Mouse (Mus musculus) embryo, embryonic 10.5 days (tissue): Measurements from ENCODE around the gene Prcd.
"Not testable (repeated sequence)": the region's sequence is repeated elsewhere in the genome, so short reads cannot be mapped to it uniquely, and the experiment has no call there.

Source experiments
- DNase-seq: peaks from one replicate; pipeline ENCODE4 v3.0.0-alpha.2; 2015; ENCODE audit warnings: low spot score

Gene Prcd

DNA sequence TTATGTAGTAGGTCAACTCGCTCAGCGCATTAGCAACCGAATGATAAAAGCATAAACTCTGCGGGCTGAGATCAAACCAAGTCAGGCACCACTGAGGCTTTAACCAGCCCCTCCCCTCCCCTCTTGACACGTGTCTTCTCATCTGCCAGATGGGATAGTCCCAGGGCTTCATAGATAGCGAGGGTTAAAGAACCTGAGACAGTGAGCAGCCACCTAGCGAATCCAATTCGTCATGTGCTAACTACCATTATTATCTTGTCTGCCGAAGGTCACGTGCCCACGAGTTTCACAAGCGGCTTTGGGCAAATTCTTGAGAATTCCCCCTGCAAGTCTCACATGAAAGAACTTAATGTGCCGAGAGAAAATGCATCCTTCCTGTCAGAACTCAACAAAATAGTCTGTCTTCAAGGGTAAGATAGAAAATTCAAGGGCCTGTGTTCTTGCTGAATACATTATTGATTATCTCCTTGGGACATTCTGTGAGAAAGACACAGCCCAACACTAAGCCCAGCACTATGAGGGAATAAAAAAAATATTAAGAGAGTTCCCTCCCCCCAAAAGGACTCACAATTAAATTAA lies 16.5 kb downstream of the Prcd start:
- peak; percentile 44 for DNase-seq

DNA sequence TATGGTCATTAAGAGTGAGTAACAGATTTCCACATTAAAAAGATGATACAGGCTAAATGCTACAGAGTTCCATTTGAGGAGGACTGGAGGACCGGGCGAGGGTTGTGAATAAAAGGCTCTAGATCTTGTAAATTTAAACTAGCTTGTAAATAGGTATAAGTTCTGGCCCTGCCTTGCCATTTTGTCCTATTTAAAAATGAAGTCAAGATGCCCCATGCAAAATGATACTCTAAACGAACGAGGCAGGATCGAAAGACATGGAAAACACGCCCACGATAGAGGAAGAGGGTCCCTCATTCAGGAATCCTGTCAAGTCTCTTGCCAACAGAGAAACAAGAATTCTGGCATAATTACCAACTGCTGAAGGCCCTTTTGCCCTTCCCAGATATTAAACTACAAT lies 17.1 kb downstream of the Prcd start:
- no peak for DNase-seq

DNA sequence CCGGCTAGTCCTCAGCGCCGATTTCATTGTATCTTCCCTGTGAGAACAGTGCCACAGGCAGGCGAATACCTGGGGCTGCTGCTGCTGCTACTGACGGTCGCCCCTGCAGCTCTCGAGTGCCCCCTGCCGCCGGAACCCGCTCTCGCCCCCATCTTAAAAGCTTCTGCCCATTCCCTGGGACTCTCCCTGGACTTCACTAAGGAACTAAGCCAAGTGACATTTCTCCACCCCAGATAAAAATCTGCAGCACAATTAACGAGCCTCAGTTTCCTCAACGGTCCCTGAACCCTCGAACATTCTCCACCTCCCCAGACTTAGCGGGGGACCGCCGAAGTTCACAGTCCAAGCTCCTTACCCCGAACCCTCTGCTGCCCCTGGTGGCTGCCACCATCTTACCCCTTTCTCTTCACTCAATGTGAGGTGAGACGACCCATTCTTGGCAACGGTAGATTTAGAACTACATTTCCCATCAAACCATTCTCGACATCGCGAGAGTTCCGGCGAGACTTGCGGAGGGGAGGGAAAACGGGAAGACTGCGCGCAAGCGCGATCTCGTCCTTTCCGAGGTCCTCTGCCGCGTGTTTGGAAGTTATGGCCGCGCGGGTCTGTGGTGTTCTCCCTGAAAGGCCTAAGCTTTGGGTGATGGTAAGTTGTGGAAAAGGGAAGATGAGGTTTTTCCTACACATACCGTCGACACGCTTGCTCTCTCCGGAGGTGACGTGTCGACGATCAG lies 17.9 kb downstream of the Prcd start:
- DNase-seq, result peak; percentile 99

DNA sequence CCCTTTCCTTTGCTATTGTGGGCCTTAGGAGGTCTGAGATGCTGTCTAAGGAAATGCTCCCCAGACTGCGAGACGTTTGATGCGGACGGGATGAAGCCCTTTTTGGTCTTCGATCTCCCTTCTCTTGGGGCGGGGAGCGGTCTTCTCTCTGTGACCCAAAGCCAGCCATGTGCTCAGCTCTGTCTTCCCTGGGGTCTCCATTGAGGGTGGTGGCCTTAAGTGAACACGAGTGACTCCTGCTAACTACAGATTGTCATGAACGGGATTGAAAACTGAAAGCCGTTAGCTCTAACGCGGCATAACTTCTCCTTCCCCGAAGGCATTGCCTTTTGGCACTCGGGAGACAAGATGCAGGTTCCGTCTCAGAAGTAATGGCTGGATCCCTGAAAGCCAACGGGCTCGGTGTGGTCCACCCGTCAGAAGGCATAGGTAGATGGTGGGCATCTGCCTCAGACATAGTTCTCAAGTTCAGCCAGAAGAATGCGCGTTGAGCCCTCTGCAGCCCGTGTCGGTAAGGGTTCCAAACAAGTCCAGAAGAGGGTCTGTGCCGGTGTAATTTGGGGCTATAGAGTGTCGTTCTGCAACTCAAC lies 18.6 kb downstream of the Prcd start:
- peak; percentile 39 for DNase-seq

DNA sequence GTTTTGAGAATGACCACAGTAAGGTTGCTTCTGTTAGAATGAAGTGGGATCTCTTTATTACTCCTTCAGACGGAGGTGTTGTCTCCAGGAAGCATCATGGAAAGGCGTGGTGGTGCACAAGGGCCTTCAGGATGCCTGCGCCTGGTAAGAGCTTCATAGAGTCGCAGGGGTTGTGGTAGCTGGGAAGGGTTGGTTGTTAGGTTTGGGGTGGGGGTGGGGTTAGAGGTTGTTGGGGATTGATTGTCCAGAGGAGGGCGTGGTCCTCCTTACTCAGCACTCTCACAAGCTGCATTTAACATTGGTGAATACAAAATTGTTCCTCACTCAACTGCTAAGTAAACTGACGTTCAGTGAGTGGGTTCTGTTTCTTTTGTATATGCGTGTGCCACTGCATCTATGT lies 19.3 kb downstream of the Prcd start:
- DNase-seq, result peak; percentile 37

DNA sequence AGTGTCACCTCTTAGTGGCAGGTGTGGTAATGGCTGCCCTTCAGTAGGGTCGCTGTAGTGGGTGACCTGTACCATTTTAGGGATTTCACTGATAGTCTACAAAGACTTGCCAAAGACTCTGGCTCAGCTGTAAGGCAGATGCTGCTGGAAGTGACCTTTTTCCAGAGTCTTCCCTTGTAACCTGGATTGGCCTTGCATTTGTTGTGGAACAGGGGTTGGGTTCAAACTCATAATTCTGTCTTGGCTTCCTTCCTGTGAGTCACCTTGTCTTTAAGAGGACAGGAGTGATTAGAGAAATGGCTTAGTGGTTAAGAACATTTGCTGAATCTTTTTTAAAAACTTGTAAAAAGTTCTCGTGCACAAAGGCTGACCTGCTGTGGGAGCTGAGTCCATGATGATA lies 20.1 kb downstream of the Prcd start:
- DNase-seq, result no peak

DNA sequence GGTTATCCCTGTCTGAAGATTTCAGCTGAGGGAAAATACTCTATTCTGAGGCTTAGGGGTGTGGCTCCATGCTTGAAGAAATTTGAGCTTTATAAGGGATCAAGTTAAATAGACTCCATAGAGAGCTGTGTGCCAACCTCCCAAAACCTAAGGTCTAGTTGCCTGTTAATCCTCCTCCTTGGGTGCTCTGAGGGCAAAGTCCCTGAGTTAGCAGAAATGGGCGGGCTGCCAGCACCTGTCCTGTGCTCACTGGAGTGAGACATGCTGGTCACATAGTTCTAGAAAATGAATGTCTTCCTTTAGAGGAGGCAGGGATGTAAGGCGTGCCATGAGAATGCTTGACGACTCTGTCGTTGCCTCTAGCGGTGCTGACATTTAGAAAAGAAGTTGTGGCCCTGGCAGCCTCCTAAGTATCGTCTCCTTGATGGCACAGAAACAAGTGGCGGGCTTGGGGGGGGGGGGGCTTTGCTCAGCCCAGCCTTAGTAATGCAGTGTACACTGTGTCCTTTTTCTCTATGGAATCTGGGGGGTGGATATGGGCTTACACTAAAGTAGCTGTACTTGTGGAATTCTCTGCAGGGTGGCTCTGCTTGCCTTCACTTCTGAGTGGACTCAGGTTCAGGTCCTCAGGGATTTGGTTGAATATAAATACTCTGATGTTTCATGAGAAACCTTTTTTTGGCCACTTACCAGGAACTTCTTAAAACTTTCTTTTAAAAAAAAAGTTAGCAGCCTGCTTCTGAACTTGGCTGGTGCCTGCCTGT lies 21.5 kb downstream of the Prcd start:
- no peak for DNase-seq

DNA sequence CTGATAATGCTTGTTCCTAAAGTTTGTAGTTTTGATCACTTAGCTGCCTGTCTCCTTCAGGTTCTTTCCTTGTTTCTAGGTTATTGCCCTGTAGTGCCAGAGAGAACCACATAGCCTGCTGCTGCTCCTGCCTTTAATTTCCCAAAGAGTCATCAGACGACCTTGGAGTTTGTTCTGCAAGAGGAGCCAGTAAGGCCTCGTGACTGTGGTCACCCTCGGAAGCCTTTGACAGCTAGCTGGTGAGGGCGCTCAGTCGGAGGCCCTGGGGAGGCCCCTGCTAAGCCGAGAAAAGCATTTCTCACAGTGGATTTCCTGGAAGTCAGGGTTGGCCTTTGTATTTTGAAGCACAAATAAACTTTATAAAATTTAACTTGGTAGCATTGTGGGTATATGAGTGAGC lies 22.1 kb downstream of the Prcd start:
- DNase-seq, result not testable (repeated sequence)

DNA sequence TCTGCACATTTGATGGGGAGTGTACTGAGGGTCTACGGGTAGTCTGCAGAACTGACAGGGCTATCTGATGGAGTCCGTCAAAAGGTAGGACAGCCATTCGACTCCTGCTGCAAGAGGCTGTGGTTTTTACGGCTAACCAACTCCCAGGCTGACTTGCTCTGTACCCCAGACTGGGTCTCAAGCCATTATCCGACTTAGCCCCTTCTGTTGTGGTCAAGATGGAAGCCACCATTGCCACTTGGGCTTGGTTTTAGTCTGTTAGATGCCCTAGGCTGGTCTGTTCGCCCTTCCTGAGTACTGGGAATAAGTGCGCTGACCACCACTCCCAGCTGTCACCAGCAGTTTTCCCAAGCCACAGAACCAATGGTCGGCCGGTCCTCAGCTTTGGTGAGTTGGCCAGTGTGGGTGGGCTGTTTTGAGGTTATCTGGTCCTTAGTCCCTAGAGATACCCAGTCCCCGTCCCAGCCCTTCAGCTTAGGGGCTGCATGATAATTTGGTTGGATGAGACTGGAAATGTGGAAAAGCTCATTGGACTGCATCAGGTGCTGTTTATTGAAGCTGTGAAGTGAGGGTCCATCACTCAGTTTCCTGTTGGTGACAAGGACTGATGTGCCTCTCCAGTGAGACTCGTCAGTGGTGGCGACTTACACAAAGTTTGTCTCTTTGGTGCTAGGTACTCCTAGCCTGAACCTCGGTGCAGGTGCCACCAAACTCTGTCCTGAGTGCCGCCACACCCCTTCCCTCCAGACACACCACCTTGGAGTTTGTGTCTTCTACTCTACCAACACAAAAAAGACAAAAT lies 23.0 kb downstream of the Prcd start:
- DNase-seq, result no peak

DNA sequence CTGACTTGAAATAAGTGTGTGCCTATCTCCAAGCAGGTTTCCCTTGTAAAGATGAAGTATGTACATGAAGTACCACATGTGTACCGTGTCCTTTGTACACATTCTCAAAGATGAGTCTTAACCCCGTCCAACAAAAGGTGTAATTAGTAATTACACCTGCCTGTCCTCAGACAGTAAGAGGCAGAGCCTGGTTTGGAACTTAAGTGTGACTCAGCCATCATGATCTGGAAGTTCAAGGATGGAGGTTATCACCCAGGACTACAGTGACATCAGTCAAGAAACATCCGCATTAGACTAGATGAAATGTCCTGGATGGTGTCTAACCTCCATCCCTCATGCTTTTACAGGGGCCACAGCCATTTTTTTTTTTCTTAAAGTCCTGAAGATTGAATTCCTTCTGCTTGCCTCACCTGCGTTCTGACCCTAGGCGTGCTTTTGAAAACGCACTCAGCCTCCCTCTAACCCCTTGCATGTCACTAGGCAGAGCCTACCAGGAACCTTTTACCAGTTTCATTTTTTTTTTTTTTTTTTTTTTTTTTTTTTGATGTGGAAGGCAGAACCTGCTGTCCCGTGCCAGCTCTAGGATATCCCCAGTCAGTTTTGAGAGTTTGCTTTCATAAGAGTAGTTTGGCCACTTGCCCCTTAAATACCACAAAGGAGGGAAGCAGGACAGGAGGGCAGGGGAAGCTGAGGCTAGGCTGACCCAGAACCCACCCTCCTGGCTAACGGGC lies 24.5 kb downstream of the Prcd start:
- no peak for DNase-seq

DNA sequence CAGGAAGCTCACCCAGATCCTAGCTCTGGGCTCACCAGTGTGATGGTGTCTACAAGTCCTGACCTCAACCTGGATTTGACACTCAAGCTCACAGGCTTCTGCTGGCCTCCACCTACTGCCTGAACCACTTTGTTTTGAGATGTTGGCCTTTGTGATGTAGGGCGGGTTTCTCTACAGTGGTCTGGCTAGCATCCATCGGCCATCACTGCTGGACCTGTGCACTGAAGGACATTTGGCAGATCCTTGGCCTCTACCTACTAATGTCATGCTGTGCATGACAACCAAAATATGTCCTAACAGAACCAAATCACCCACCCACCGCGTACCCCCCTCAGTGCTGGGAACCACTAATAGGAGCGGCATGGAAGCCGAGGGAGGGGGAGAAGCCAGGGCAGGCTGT lies 25.8 kb downstream of the Prcd start:
- no peak for DNase-seq

DNA sequence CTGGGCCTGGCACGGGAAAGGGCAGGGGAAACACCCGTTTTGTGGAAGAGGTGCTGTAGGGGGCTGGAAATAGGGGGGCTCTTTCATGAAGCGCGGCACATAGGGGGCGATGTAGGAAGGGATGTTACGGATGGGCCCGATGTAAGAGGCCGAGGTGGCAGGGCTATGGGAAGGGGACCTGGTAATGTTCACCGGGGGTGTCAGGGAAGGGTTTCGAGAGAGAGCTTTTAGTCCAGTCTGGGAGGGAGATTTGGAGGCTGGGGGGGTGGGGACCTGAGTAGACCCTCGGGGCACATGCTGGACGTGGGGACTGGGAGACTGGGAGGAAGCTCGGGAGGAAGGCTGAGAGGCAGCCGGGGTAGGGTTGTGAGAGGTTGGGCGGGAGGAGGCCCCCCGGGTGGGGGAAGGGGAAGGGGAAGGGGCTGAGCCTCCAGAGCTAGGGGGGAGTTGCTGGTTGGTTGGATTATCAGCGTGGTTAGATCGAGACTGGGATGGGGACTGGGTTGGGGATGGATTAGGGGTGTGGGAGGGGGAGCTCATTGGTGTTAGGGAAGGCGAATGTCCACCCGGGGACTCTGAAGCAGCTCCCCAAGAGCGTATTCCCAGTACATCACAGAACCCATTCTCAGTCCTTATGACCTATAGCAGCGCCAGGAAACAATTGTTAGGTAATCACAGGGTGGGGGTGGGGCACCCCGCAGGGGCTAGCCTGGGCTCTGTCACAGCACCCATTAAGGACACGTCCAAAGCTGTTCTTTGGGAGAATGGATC lies 27.2 kb downstream of the Prcd start:
- no peak for DNase-seq

DNA sequence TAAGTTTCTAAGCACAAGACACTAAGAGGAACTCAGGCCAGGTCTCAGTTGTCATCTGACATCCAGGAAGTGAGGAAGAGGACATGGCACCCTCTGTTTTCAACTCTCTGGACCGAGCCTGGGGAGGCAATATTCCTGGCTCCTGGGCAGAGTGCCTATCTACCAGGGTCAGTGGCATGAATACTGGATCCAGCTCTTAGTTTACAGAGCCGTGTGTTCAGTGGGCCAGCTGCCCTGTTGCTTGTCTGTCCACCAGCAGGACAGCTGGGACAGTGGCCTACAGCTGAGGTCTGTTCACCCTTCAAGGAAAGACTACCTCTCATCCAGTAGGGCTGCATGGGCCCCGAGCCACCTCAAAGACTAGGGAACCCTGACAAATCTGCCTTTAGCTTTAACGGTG lies 27.8 kb downstream of the Prcd start:
- no peak for DNase-seq

DNA sequence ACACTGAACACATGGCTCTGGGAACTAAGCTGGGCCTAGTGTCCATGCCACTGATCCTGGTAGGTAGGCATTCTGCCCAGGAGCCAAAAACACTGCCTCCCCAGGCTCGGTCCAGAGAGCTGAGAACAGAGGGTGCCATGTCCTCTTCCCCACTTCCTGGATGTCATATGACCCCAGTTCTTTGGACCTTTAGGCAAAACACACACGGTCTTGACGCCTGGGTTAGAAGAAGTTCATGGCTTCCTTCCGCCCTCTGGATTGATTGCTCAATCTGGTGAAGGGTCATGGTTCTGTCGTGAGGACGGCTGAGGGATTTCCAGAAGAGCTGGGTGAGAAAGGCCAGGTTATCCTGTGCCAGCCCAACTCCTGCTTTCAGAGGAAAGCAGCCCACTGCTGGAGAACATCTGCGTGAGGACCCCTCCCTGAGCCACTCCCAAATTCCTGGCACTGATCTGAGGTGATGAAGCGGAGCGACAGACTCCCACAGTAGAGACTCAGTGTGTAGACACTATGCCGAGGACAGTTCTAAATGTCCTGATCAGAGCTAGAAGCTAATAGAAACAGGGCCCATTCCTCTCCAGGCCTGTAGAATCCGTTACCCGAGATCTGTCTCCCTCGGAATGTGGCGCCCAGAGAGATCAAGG lies 29.3 kb downstream of the Prcd start:
- DNase-seq, result no peak

DNA sequence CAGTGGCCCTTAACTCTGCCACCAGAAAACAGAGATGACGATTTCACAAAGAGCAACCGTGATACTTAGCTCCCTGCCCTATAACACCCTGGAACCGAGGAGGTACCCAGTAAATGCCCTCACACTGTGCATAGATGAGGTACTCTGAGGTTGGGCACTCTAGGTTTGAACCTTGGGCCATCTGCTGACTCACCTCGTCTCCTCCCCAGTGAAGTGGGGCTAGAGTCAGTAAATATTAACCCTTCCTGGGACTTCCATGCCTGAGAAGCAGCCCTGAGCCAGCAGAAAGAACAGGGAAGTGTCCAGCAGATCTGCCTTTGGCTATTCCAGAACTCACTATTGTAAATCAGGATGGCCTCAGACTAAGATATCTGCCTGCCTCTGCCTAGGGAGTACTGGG lies 30.4 kb downstream of the Prcd start:
- no peak for DNase-seq

DNA sequence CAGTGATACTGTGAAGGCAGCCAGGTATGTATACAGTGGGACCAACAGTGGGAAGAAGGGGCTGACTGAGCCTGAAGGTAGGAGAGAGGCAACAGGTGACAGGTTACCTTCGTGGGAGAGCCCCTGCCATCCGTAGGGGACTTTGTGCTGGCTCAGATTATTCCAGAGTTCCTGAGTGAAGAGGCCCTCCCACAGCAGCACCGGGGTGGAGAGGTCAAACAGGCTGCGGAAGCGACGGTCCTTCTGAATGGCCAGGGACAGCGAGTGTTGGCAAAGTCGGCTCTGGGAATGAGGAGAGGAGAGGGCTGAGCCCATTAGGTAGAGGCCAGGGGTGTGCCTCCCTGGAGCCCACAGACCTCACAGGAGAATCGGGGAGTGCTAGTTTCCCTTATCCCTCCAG lies 32.4 kb downstream of the Prcd start:
- no peak for DNase-seq

DNA sequence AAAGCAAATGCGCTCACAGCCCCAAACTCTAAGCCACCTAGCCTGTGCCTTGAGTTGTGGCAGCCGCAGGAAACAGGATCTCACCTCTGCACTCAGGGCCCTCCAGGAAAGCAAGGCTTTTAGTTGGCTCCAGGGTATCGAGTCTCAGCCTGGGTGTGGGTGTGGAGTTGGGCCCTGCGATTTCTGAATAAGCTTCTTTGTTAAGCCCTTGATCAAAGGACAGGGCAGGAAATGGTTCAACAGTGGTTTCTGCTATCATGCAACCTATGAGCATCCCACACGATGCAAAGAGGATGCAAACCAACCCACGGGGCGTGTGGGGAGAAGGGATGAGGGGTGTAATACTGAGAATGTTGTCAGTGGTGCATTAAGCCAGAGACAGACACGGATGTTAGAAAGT lies 34.6 kb downstream of the Prcd start:
- DNase-seq, result no peak

DNA sequence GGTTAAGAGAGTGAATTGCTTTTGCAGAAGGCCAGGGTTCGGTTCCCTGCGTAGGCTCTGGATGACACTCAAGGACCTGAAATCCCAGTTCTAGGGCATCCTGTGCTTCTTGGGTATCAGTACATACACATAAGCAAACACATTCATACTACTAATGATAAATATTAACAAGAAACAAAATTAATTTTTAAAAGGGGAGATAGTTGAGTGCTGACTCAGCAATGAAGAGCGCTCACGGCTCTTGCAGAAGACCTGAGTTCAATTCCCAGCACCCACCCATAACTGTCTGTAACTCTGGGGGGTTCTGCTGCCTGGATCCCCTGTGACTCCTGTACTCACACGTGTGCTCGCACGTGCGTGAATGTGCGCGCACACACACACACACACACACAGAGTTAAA lies 36.3 kb downstream of the Prcd start:
- DNase-seq, result no peak

DNA sequence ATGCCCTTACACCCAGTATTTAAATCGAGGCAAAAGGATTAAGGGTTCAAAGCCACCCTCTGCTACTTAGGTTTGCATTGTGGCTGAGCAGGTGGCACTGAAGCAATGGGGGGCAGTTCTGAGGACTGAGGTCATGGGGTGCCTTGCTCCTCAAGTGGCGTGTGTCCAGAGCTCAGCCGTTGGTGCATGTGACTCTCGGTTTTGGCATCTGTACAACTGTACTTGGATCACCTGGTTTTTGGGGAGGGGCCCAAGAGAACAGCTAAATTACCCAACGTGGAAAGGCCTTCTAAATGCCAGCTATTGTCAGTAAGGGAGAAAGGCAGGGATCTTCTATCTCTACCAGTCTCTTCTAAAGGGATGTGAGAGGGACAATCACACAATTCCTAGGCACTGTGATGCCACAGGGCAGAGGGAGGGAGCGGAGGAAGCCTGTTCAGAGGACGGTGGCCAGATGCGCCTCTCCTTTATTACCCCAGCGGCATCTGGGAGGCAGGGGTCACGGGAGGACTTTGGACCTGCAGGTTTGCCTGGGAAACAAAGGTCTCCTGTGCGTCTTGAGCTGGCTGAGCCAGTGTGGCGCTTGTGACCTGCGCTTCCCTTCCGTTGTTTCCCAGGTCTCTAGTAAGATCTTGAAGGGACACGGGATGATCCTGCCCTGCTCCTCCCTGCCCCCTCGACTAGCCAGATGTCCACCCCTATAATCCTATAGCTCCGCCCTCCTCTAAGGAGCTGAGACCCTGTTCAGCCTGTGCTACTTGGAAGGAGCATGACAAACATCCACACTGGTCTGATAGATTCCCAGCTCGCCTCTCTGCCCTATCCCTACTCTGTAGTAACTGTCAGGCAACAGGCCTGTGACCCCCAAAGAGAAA lies 37.6 kb downstream of the Prcd start:
- no peak for DNase-seq
